Mouse (Mus musculus): ENCODE measurements around the gene Olfr9.

DNA sequence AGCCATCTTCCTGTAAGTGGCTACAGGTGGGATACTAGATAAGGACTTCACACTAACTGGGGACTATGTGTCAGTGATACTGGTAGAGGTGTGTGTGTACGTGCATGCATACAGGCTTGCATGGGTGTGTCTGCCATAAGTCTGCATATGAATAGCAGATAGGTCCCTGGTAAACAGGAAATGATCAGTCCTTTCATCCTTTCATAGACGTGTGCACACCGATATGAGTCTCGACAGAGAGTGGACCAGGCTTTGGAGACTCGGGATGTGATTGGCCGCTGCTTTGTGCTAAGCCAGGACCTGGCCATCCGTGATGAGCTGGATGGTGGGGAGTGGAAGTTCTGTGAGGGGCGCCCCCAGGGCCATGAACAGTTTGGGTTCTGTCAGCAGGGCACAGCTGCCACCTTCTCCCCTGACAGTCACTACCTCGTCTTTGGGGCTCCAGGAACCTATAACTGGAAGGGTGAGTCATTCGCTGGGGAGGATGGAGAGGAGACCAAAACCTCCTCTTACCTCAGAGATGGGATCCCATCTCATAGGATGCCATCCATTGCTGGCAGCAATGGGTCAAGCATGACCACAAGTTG, 48.7 kb upstream of the Olfr9 start:
- TF ChIP-seq CTCF (IDR thresholded peaks at IDR 0.05; ENCODE audit: extremely low read depth, insufficient read depth, insufficient read length, insufficient replicate concordance) (no peak), POLR2A (IDR thresholded peaks at IDR 0.05; ENCODE audit: low read depth, low read length) (no peak)

Data from spleen, adult 2 months (tissue).